Mouse (Mus musculus): ENCODE measurements around the gene Itga2b.

Itga2b gene

DNA sequence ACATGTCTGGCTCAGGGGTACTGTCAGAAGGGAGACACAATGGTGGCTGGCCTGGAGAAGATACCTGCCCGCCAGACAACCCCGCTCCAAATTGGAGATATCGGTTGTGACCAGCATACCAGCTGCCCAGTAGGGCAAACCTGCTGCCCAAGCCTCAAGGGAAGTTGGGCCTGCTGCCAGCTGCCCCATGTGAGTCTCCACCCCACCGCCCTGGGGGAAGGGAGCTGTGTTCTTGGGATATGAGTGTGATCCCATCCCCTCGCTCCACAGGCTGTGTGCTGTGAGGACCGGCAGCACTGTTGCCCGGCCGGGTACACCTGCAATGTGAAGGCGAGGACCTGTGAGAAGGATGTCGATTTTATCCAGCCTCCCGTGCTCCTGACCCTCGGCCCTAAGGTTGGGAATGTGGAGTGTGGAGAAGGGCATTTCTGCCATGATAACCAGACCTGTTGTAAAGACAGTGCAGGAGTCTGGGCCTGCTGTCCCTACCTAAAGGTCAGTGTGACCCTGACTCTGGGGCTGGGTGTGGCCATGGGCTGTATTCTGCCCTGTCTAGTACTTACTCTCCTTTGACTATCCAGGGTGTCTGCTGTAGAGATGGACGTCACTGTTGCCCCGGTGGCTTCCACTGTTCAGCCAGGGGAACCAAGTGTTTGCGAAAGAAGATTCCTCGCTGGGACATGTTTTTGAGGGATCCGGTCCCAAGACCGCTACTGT lies 34.0 kb downstream of the Itga2b start:
- DNase-seq (ENCODE audit: low spot score) = no peak

DNA sequence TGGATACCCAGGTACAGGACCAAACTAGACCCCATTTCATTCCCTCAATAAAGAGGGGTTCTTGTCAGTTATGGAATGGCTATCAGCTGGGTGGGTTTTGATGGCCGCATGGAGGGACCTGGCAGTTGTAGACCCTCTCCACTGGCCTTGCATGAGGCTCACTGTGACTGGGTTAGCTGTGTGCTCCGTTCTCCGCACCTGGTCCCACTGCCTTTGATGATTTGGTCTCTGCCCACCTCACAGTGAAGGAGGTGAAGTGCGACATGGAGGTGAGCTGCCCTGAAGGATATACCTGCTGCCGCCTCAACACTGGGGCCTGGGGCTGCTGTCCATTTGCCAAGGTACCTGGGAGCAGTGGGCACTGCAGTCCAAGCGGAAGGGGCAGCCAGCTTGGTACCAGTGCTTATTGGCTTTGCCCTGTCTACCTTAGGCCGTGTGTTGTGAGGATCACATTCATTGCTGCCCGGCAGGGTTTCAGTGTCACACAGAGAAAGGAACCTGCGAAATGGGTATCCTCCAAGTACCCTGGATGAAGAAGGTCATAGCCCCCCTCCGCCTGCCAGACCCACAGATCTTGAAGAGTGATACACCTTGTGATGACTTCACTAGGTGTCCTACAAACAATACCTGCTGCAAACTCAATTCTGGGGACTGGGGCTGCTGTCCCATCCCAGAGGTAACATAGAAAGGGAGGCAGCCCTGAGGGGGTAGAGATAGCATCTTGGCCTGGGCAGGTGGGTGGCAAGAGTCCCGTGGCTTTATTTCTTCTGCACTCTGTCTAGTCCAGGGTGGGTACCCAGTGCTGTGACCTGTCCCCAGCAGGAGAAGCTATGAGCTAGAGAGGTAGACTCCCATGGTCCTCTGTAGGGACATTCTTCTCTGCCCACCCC lies 34.9 kb downstream of the Itga2b start:
- no peak for DNase-seq (ENCODE audit: low spot score)

DNA sequence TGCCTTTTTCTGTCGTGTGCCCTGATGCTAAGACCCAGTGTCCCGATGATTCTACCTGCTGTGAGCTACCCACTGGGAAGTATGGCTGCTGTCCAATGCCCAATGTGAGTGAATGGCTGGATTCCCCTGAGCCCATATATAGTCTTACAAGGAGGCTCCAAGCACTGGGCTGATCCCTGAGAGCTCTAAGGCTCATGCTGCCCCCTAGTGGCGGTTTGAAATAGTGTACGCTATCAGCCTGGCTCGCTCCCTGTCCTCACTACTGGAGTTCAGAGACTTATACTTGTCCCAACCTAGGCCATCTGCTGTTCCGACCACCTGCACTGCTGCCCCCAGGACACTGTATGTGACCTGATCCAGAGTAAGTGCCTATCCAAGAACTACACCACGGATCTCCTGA lies 35.5 kb downstream of the Itga2b start:
- peak; percentile 77 for DNase-seq (ENCODE audit: low spot score)

DNA sequence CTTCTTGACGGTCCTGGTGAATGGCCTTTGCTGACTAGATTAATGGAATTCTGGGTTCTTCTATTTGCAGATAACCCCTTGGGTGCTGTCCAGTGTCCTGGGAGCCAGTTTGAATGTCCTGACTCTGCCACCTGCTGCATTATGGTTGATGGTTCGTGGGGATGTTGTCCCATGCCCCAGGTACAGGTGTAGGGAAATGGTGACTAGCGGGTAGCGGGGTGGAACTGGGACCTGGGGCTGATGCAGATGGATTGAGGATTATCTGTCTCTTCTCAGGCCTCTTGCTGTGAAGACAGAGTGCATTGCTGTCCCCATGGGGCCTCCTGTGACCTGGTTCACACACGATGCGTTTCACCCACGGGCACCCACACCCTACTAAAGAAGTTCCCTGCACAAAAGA lies 36.1 kb downstream of the Itga2b start:
- DNase-seq (ENCODE audit: low spot score) = no peak

DNA sequence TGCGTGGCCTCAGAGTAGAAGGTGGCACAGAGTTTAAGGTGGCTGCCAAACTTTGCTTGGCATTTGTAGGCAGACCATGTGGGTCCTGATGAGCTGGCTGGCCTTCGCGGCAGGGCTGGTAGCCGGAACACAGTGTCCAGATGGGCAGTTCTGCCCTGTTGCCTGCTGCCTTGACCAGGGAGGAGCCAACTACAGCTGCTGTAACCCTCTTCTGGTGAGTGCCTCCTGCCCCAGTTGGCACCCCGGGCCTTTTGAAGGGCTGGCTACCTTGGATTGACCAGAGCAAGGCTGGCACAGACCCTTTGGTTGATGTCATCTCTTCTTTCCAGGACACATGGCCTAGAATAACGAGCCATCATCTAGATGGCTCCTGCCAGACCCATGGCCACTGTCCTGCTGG lies 37.0 kb downstream of the Itga2b start:
- no peak for DNase-seq (ENCODE audit: low spot score)

DNA sequence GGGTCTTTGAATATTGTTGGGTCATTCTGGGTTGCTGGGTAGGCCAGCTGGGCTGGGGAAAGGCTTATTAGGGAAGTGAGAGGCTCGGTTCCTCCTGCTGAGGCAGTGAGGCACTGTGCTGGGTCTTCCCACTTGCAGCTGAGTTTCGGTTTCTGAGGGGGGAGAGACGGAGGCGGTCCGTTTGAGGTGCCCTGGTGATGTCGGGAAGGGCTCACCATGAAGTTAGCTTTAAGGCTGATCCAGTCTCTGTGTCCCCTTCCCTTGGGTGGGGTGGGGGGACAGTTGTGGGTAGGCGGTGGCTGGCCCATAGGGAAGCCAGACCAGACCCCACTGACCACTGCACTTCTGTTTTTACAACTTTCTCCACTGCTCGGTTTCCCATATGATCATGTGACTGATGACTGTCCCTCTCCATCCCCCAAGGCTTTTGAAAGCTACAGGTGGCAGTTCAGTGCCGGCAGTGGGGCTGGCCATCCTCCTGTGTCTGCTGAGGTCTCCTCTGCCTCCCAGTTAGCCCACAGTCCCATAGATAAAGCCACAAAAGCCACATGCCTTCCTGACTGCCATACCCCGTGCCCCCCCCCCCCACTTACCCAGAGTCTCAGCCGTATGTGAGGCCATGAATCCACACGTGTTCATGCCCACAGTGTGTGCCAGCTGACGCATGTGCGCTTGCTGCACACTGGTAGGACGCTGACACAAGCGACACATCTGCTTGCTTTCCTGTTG lies 37.6 kb downstream of the Itga2b start:
- DNase-seq (ENCODE audit: low spot score) = no peak

DNA sequence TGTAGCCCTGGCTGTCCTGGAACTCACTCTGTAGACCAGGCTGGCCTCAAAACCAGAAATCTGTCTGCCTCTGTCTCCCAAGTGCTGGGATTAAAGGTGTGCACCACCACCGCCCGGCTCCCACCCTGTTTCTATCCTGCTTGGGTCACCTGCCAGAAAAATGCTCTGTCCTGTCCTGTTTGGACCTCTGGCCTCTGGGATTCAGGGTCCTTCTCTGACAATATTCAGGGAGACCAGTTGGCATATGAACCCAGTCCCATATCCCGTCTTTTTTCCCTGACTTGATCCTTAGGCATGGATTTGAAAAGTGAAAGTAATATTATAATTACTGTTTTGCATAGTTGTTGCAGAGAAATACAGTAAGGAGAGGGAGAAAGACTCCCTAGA lies 38.2 kb downstream of the Itga2b start:
- no peak for DNase-seq (ENCODE audit: low spot score)

DNA sequence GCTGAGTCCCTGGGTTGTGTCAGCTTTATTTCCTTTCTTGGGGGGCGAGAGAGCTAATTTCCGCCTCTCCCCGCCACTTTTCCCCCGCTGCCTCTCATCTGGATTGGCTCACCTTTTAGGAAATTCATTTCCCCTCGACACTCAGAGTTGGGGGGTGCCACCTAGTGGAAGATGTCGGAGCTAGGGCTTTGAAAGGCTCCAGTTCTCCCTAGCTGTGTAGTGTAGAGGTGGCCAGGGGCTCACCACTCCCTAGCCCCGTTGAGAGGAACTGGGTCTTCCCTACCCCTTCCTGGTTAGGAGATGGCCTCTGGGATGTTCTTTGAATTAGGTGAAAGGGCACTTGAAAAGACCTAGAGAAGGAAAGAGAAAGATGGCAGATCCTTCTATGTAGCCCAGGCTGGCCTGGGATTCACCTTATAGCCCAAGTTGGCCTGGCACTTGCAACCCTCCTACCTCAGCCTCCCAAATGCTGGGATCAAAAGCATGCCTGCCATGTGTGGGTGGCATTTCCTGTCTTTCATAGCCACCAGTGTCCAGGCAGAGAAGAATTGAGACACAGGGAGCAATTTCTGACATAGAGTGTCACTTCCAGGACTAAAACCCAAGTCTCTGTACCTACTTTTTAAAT lies 38.8 kb downstream of the Itga2b start:
- no peak for DNase-seq (ENCODE audit: low spot score)

DNA sequence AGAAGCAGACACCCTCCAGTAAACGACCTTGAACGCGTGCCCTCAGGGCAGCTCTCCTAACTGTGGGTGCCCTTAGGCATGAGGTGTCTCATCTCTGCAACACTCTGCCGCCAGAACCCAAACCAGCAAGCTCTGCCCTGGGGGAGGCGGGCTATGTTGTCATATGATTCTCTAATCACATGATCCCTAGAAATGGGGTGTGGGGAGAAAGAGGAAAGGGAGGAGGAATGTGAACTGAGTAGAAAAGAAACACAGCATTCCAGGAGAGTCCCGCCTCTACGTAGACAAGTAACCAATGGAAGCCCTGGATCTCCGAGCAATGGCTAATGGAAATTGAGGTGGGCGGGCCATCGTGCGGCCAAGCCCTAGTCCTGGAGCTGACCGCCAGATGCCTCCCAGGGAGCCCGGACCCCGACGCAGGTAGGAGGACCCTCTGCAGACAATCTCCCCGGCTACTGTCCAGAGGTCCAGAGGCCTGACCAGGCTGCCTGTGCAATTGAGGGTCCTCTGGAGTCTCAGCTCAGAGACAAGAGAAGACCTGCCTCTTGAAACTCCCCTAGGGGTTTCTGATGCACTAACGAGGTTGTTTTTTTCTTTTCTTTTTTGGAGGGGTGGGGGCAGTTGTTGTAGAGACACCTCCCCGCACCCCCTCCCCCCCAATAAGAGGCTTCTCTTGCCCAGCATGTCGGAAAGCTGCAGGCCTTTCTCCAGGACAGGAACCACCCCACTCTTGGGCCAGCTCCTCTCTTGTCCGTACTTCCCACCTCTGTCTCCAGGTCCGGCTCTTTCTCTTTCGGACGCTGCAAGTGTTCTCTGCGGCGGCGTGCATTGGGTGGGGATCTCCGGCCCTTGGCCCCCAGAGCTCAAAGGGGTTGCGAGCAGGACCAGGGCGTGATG lies 39.6 kb downstream of the Itga2b start, which contains the start of gene Grn:
TSS of gene Grn (plus strand) at position 195 of the 897 bp plus-strand sequence.
- DNase-seq (ENCODE audit: low spot score) = peak; percentile 72

DNA sequence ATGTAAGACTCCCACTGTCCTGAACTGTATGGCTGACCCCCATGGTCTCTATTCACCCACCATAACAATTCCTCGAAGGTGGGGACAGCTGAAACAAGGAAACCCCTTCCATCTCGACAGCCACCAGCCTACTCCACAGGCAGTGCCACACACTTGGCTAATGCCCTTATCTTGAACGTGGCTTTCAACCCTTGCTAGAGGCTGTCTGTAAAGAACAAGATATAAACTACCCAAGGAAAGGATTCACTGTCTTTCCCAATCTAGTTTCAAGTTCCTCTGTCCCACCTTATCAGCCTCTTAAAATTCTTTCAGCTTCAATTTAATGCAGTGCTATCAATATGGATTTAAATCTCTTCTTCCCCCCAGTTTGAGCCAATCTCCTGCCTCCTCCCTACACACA lies 40.4 kb downstream of the Itga2b start:
- no peak for DNase-seq (ENCODE audit: low spot score)

DNA sequence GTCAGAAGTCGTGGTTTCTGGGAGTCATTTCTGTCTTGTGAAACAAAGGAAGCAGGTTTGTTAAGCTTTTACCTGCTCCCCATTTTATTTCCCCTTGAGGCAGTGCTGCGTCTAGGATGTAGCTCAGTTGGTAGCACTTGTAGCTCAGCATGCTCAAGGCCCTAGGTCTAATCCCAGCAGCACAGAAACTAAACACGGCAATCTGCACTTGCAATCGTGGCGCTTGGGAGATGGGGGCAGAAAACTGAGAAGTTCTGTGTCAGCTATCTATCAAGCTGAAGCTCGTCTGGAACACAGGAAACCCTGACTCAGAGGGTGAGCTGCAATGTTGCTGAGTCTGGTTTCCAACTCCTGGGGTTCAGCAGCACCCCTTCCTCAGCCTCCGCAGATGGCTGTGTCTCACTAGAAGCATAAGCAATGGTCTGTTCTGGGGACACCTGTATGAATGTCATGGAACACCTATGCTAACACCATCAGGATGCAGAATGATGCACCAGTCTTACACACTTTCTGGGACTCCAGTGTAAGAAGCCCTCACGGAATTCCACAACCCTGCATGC lies 40.9 kb downstream of the Itga2b start:
- DNase-seq (ENCODE audit: low spot score) = no peak

DNA sequence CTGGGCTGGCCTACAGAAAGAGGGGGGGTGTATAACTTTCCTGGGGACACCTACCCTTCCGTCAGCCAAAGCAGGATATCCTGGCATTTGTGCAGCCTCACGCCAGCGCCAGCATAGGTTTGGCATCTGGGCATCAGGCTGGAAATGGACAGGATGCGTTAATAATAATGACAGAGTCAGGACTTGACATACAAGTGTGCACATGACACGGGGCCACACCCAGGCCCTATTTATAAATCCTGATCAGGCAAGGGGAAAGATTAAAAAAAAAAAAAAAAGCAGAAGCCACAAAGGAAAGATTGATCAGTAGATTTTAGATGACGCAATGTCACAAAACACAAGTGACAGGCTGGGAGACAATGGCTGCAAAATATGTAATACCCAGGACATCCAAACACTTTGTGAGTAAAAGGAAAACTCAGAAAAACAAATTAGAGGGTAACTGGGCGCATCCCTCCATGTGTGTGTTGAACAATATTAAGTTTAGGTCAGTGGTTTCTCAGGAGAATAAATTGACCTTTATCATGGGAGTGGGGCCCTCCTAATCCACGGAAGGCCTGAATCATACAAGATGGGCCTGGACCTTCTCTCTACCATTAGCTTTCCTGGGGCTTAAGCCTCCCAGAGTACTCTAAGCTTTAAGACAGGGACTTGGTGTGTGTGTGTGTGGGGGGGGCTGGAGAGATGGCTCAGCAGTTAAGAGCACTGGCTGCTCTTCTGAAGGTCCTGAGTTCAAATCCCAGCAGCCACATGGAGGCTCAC lies 44.2 kb downstream of the Itga2b start:
- no peak for DNase-seq (ENCODE audit: low spot score)

DNA sequence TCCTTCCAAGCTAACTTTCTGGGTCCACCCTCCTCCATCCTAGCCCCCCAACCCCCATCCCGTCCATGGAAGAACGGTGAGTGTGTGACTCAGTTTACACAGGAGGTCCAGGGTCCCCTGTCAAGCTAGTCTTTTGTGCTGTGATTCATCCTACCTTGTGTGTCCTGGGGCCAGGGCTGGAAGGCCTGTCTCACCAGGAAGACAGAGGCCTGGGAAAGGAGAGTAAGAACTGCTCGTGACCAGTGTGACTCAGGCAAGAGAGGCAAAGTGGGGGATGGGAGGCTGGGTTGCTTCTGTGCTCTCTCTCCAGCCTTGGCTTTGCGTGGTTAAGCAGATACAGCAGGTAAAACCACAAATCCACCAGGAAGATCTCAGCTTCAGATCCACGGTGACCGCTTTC lies 45.3 kb downstream of the Itga2b start:
- no peak for DNase-seq (ENCODE audit: low spot score)

DNA sequence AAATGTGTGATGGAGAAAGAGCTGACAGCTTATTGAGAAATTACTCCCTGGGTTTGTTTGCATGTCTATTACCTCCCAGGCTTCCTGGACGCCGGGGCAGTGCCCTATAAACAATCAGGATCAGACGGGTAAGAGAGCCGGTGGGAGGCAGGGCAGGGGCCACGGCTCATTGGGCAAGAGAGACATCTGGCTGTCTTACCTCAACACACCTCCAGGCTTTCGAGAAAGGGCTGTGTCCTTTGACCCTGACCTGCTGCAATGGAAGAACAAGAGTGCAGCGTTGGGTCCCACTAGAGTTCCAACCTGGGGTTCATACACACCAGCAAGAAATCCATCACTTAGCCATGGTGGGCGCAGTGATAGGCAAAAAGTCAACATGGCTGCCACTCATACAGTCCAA lies 48.4 kb downstream of the Itga2b start:
- DNase-seq (ENCODE audit: low spot score) = no peak

DNA sequence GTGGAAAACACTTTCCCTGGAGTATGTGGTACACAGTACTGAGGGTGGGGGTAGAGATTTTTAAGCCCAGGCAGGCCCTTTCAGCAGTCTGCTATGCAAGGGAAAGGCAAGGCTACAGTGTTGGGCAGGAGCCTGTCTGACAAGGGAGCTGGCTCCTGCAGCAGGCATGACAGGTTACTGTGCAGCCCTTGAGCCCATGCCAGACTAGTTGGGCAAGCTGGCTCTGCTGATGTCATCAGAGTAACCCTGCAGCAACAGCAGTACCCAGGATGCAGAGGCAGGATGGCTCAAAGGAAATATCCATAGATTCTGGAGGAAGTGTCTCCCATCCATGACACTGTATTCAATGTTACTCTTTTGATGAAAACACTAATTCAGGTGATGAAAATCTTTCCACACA lies 51.0 kb downstream of the Itga2b start:
- DNase-seq (ENCODE audit: low spot score) = no peak

DNA sequence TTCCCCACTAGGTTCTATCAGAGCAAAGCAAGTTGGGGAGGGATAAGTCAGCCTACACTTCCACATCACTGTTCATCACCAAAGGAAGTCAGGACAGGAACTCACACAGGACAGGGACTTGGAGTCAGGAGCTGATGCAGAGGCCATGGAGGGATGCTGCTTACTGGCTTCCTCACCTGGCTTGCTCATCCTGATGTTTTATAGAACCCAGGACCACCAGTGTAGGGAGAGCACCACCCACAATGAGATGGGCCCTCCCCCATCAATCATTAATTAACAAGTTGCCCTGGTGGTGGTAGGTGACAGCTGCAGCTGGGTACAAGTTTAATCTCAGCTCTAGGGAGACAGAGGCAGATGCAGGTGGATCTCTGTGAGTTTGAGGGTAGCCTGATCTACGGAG lies 52.8 kb downstream of the Itga2b start:
- DNase-seq (ENCODE audit: low spot score) = no peak

DNA sequence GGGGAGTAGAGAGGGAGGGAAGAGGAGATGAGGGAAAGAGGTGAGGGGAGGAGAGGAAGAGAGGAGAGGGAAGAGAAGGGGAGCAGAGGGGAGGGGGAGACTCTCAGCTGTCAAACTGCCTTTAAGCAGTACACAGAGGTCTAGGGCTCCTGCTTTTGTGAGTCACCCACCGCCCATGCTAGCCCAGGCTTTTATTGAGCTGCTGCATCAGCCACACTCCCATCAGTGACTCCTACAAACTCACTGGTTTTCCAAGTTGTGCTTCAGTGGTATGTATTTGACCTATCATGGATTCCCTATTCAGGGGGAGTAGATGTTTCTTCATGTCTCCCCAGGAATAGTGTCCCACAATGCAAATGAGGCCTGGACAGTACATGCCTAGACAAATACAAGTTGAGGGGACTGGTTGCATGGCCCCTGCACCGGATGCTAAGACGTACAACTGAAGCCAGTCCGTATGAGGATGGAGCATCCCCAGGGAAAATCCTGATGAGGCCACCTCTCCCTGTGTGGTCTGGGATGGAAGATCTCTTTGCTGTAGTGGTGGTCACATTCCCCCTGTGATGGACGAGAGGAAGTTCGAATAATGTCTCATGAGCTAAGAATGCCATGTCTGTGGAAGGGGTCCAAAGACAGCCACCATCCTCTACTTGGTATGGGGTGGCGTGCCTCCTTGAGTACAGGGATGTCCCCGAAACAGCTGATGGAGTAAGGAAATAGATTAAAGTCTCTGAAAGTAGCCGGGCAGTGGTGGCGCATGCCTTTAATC lies 54.7 kb downstream of the Itga2b start:
- no peak for DNase-seq (ENCODE audit: low spot score)

DNA sequence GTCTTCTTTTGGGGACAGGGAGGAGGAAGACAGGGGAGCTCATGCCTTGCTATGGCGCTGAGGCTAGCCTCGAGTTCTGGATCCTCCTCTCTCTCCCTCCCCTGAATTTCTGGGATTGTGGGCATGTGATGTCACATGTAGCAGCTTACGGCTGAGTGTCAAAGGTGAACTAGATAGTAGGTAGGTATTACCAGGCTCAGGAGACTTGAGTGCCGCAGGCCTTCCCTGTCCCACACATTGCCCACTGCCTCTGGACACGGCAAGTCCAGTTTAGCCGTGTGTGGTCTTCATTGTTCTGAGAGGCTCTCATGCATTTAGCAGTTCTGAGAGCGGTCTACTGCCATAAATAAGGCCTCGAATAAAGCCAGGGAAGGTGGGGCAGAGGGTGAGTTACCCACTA lies 56.9 kb downstream of the Itga2b start:
- DNase-seq (ENCODE audit: low spot score) = no peak

DNA sequence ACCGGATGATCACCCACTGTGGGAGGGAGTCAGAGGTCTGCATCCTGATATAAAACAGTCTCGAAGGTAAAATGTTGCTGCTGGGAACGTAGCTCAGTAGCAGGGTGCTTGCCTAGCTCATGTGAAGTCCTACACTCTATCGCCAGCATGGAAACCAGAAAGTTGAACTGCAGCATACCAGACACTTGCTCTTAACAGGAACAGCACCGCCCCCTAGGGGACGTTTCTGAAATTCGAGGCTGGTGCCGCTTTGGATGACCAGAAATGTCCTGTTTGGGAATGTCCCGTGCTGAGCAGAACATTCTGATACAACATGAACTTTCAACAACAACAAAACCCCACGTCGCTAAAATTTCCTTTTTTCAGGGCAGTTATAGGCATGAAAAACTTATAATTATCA lies 58.2 kb downstream of the Itga2b start:
- DNase-seq (ENCODE audit: low spot score) = peak; percentile 83
